Mouse (Mus musculus) cerebellum, adult 18-20 months (tissue): ENCODE measurements around the gene Gas6.

ENCODE experiments used
- DNase-seq, 2 experiments: peaks; one replicate each; pipeline ENCODE4 v3.0.0; 2021

Gas6 gene

GRCm38 (mm10) chr8:13459431-13459830 is 34.9 kb downstream of the Gas6 start:
- no peak for DNase-seq

DNA sequence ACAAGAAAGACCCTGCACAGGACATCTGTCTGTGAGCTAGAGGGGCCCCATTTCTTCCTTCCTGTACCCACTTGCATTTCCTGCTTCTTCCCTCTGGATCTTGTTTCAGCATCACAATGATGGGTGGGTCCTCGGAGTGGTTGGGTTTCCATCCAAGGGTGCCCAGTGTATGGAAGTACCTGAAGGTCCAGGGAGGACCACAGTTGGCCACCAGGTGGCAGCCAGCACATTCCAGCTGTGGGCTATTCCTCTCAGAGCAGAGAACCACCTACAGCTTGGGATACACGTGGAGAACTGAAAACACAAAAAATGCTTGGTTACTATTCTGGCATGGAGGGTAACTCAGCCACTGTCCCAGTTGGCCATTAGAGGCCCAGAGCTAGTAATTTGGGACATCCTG is 39.0 kb downstream of the Gas6 start:
- peak; percentile 50 to 59 for DNase-seq

GRCm38 (mm10) chr8:13454341-13455113 is 39.8 kb downstream of the Gas6 start:
- no peak for DNase-seq

DNA sequence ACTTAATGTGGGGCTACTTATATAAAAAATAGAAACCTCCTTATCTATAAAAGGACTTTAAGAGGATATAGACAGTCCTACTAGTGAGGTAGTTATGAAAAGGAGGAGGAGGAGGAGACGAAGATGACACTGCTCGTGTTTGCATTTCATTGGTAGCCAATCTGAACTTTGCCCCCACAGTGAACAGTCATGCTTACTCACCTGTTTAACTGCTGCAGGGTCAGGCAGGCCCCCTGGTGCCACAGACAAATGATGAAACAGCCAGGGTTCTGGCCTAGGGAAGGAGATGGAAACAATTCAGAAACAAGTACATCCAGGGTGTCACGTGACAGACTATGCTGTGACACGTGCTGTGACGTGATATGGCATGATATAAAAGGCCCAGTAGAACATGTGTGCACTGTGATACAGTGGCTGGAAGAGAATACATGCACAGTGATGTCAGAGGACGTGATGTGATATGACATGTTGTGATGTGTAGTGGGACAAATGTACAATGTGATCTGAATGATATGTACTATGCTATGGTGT is 42.5 kb downstream of the Gas6 start:
- DNase-seq: no peak

DNA sequence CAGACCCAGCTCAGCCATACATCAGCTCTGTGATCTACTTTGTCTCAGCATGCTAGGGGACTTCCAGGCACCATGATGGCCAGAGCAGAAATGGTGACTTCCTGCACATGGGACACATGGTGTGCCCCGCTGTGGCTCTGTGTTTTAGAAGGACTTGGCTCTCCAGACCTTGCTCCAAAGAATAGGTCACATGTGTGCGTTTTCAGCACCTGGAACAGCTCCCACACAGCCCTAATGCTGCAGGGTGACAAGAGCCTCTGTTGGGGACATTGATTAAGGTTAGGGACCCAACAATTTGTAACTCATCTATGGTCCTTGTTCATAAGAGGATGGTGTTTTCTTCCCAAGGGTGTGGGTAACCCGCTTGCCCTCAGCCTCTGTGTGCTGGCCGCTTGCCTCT is 46.1 kb downstream of the Gas6 start:
- no peak for DNase-seq

DNA sequence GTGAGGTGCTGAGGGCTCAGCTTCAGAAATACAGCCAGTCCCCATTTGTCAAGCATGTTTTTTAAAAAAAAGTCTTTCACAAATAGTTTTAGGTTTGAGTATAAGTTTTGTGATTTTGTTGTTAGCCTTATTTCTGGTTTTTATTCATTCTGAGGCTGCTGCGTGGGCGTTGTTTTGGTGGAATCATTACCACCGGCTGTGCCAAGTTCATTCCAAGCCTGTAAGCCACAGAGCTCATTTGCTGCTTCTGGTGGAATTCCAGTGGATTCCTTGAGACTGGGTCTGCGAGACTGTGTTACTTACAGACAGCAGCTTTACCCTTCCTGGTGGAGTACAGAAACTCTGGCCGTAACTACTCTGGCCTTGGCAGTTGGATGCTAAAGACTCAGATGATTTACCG is 47.8 kb downstream of the Gas6 start:
- DNase-seq: no peak

DNA sequence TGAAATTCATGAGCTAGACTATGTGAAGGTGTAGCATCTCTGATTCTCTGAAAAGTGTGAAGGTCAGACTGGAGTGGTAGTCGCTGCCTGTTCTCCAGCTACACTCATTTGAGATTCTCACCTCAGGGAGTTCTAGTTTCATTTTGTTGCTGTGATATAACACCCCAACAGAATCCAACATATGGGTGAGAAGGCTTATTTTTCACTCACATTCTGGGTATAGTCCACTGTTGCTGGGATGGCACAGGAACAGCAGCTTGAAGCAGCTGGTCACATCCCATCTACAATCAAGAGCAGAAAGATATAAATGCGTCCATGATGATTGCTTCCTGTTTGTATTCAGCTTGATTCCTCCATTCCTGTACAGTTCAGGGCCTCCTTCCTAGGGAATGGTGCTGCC is 52.1 kb downstream of the Gas6 start:
- no peak for DNase-seq

GRCm38 (mm10) chr8:13437531-13437930 is 56.8 kb downstream of the Gas6 start:
- DNase-seq: no peak

DNA sequence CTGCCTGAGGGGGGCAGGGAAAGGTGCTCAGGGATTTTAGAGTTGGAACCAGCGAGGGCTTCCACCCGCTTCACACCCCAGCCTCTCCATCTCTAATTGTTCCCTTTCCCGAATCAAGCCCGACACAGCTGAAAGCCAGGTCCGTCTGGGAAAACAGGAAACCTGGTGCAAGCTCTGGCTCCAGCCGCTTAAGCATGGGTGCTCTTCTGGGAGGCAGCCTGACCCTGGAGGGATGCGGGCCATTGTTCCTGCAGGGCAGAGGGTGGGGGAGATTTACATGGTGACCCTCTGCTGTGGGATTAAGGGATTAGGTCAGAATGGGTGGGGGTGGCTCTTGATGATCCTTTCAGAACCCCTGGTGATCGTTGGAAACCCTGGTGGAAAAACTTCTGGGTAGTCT is 58.2 kb downstream of the Gas6 start:
- DNase-seq: no peak

- DNase-seq: no peak
Measured at GRCm38 (mm10) chr8:13434889-13435288, 59.4 kb downstream of the Gas6 start, which contains the start of gene Tmem255b. Tmem255b (plus strand) TSS chr8:13435189.

- no peak for DNase-seq
Measured at GRCm38 (mm10) chr8:13433130-13433529, 61.2 kb downstream of the Gas6 start.

GRCm38 (mm10) chr8:13430866-13431265 is 63.4 kb downstream of the Gas6 start:
- no peak for DNase-seq

DNA sequence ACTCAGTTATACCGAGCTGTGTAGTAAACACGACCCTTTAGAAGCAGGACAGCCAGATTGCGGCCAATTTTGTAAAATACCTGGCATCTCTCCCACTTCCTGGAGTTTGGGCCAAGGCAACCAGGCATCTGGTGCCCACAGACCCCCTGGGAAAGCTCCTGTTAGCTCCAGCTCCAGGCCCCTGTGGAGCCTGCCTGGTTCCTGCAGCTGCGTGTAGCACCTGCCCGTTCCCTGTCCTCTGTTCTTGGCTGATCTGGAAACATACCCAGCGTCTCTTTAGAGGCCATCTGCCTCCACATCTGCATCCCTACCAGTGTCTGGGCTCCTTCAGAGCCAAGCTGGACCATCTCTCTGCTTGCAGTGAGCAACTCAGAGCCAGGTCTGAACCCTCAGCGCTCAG is 63.9 kb downstream of the Gas6 start:
- no peak for DNase-seq

DNA sequence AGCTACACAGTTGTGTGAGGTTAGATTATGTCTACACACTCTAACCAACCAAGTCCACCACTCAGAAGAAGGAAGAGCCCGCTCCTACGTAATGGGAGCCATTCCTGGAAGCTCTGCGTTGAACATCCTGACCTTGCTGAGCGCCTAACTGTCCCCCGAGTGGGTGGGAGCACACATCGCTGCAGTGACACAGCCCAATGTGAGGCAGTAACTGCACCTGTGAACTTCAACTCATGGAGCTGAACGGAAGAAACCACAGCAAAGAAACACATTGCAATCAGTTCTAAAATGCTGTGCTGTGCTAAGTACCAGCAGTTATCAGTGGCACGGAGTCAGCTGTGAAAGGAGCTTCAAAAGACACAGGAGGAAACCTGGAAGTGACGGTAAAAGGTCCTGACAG is 66.1 kb downstream of the Gas6 start:
- DNase-seq: no peak

DNA sequence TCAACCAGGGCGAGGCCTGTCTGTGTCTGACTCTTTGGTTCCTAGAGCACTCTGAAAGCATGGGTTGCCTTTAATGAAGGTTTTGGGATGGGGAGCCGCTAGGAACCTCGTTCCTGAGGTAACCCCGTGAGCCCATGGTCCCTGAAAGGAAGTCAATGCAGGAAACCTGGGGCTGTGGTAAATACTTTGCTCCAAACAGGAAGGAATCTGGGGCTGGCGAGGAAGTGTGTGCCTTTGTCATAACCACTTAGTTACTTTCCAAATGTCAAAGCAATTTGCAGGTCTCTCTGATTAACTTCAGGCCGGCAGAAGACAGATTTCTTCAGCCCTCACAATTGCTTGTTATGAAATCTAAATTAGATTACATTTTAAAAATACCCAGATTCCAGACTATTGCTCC is 66.9 kb downstream of the Gas6 start:
- no peak for DNase-seq

- DNase-seq: no peak
Measured at GRCm38 (mm10) chr8:13420970-13421369, 73.3 kb downstream of the Gas6 start.

GRCm38 (mm10) chr8:13419111-13419639 is 75.1 kb downstream of the Gas6 start:
- DNase-seq: no peak

GRCm38 (mm10) chr8:13415879-13416278 is 78.4 kb downstream of the Gas6 start:
- DNase-seq: no peak
